Mouse (Mus musculus): ENCODE measurements around the gene Ddx24. TPM values are rescaled to one million over a fixed set of nuclear protein-coding genes. Genes with fewer than 3 reads are reported as not detected.

The Ddx24 gene
- polyA plus RNA-seq, 1 experiment, result 35.6 TPM

DNA sequence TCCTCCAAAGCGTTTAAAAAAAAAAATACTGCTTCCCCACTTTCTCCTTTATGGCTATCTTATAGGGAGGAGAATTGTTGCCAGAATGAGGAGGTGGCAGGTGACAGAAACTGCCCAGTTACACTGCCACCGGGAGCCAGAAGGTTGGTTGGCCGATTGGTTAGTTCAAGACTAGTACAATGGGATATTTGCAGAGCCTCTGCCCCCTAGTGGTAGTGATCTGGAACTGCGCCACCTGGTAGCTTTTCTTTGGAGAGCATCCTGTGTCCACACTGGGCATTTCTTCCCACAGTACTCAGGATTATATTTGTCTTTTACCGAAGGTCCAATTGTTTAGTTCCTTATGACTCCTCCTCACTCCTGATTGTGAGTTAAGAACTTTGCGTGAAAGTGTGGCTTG, 53.9 kb downstream of the Ddx24 start:
- TF ChIP-seq CTCF (IDR thresholded peaks at IDR 0.05; ENCODE audit: insufficient read depth, low read length), result peak; percentile 80
- TF ChIP-seq POLR2A (IDR thresholded peaks at IDR 0.05; ENCODE audit: borderline replicate concordance, extremely low read depth, low read depth, low read length), result no peak
- DNase-seq, result peak; percentile 49
- Histone ChIP-seq H3K4me3 (replicated peaks; ENCODE audit: extremely low read depth, low read depth, low read length) (no peak overlapping the region), H3K4me1 (ENCODE audit: control insufficient read depth, insufficient read depth, low read length) (no peaks in the 10 kb centered on the region)
- 22% methylated on average over 6 of the region's 6 CpGs for WGBS

DNA sequence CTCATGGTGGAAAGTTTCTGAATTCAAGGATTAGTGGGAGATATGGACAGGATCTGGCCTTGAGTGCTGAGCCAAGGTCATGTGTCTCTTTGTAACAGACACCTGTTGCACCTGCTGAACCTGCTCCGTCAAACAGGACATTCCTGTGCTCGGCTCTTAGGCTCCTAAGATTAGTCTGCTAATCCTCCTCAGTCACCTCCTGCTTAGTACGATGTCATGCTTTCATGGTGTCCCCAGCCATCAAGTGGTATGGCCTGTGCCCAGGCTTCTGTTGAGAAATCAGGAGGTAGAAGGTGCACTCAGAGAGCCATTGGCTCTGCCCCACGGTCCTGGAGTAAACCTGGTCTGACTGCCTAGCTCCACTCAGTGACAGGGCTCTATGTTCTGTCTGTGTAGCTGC, 54.8 kb downstream of the Ddx24 start:
- no peak for DNase-seq
- 67% methylated on average over 4 of the region's 4 CpGs for WGBS
- no peak for TF ChIP-seq POLR2A (IDR thresholded peaks at IDR 0.05; ENCODE audit: borderline replicate concordance, extremely low read depth, low read depth, low read length)
- TF ChIP-seq CTCF (IDR thresholded peaks at IDR 0.05; ENCODE audit: insufficient read depth, low read length), result no peak

DNA sequence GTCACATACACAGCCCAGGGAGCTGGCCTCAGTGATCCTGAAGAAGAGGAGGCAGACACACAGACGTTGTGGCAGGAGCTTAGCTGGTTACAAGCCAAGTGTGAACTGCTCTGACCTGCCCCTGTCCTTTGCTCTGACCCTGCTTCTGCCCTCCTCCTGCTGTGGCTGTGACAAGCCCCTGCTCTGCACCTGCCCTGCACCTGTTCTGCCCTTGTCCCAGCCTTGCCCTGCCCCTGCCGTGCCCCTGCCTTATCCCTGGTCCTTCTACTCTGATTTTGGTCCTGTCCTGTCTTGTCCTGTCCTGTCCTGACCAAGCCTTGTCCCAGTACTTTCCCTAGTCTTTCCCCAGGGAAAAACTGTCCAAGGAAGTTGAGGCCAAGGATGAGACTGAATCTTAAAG, 56.9 kb downstream of the Ddx24 start:
- no peak for DNase-seq
- Histone ChIP-seq H3K4me1 (ENCODE audit: control insufficient read depth, insufficient read depth, low read length) (no peaks in the 10 kb centered on the region), H3K4me3 (replicated peaks; ENCODE audit: extremely low read depth, low read depth, low read length) (no peak overlapping the region)
- TF ChIP-seq CTCF (IDR thresholded peaks at IDR 0.05; ENCODE audit: insufficient read depth, low read length) (no peak), POLR2A (IDR thresholded peaks at IDR 0.05; ENCODE audit: borderline replicate concordance, extremely low read depth, low read depth, low read length) (no peak)
- 58% methylated on average over 2 of the region's 2 CpGs for WGBS

More for the DNA sequence above, 54.8 kb downstream of the Ddx24 start:
- Histone ChIP-seq H3K4me1 (ENCODE audit: control insufficient read depth, insufficient read depth, low read length) (no peaks in the 10 kb centered on the region), H3K4me3 (replicated peaks; ENCODE audit: extremely low read depth, low read depth, low read length) (no peak overlapping the region)

DNA sequence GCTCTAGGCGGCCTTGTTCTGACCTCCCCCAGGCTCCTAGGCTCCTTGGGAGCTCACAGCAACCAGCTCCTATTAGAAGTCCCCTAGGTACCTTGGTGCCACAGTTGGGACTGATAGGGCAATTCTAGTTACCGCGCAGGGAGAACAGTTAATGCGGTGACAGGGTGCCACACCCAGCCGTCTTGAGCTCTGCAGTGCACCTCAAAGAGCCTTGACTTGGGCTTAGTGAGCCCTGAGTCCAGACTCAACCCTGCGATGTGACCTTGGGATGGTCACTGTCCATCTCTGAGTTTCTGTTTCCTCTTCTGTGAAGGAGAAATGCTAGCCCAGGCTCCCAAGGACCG, 57.3 kb downstream of the Ddx24 start:
- Histone ChIP-seq H3K4me1 (ENCODE audit: control insufficient read depth, insufficient read depth, low read length) (no peaks in the 10 kb centered on the region), H3K4me3 (replicated peaks; ENCODE audit: extremely low read depth, low read depth, low read length) (no peak overlapping the region)
- TF ChIP-seq CTCF (IDR thresholded peaks at IDR 0.05; ENCODE audit: insufficient read depth, low read length) (no peak), POLR2A (IDR thresholded peaks at IDR 0.05; ENCODE audit: borderline replicate concordance, extremely low read depth, low read depth, low read length) (no peak)
- 80% methylated on average over 7 of the region's 7 CpGs for WGBS
- no peak for DNase-seq

DNA sequence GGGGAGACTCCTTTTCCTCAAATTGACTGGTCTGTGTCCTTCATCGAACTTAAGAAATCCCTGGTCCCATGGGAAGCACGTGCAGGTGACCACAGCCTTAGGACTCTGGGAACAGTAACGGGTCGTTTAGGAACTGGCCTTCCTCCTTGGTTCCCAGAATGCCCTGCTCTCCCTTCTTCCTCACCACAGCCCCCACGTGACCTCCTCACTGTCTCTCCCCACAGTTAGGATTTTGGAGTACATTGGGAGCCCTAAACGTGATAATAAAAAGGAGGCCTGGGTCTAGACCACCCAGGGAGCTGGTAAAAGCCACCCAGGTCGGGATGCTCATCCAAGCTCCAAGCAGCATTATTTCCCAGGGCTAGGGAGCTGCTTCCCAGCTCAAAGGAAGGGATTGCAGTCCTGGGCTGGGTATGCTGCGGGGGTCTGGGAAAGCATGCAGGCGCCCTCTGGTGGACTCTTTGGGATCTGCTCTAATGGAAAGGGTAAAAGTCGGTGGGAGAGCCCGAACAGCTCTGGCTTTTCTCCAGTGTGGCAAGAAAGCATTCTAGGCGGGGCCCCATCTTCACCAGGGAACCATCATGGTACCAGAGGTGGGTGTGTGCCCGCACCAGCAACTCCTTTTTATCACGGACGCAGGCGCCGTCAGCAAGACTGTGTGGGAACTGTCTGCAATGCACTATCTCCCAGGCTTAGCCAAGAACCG, 57.9 kb downstream of the Ddx24 start:
- WGBS, result 17% methylated on average over 18 of the region's 18 CpGs
- peak; percentile 61 for DNase-seq

DNA sequence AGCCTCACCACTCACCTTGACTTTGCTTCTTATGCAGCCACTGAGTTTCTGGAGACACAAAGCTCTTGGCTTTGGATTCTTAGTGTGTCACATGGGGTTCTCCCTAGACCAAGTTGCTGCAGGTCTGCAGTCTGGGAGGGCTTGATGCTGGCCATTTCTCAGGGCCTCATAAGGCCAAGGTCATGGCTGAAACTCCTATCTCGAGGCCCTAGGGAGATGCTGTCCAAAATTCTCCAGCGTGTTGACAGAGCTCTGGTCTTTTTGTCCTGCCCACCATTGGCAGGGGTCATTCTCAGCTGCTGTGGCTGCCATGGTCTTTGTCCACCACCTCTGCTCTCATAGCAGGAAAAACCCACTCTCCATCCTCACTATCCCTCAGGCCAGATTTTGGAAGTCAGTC, 58.5 kb downstream of the Ddx24 start:
- no peak for TF ChIP-seq CTCF (IDR thresholded peaks at IDR 0.05; ENCODE audit: insufficient read depth, low read length)
- TF ChIP-seq POLR2A (IDR thresholded peaks at IDR 0.05; ENCODE audit: borderline replicate concordance, extremely low read depth, low read depth, low read length), result no peak
- Histone ChIP-seq H3K4me1 (ENCODE audit: control insufficient read depth, insufficient read depth, low read length) (no peaks in the 10 kb centered on the region), H3K4me3 (replicated peaks; ENCODE audit: extremely low read depth, low read depth, low read length) (no peak overlapping the region)
- DNase-seq, result no peak
- WGBS, result 71% methylated on average over 2 of the region's 2 CpGs

More for the DNA sequence above, 57.9 kb downstream of the Ddx24 start:
- TF ChIP-seq CTCF (IDR thresholded peaks at IDR 0.05; ENCODE audit: insufficient read depth, low read length), result peak; percentile 59
- no peak for TF ChIP-seq POLR2A (IDR thresholded peaks at IDR 0.05; ENCODE audit: borderline replicate concordance, extremely low read depth, low read depth, low read length)
- no peaks in the 10 kb centered on the region for H3K4me1 ChIP-seq (ENCODE audit: control insufficient read depth, insufficient read depth, low read length)
- no peak overlapping the region for H3K4me3 ChIP-seq (replicated peaks; ENCODE audit: extremely low read depth, low read depth, low read length)

DNA sequence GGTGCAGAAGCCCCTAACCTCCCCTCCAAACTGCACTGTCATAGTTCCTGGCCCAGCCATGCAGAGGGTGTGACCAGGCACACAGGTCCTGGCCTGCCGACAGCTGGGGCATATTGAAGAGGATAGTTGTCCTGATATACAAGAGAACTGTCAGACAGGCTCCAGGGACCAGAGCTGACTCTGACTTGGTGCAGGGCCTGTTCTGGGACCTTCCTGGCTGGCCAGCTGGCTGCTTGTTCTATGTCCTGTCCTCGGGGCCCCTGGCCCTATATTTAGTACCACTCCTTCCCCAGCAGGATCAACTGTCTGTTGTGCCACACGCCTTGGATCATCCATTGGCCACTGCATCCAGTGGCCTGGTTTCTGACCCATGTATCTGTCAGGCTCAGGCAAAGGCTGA, 63.3 kb downstream of the Ddx24 start:
- WGBS, result 63% methylated on average over 3 of the region's 3 CpGs
- DNase-seq, result no peak
- TF ChIP-seq CTCF (IDR thresholded peaks at IDR 0.05; ENCODE audit: insufficient read depth, low read length) (no peak), POLR2A (IDR thresholded peaks at IDR 0.05; ENCODE audit: borderline replicate concordance, extremely low read depth, low read depth, low read length) (no peak)

DNA sequence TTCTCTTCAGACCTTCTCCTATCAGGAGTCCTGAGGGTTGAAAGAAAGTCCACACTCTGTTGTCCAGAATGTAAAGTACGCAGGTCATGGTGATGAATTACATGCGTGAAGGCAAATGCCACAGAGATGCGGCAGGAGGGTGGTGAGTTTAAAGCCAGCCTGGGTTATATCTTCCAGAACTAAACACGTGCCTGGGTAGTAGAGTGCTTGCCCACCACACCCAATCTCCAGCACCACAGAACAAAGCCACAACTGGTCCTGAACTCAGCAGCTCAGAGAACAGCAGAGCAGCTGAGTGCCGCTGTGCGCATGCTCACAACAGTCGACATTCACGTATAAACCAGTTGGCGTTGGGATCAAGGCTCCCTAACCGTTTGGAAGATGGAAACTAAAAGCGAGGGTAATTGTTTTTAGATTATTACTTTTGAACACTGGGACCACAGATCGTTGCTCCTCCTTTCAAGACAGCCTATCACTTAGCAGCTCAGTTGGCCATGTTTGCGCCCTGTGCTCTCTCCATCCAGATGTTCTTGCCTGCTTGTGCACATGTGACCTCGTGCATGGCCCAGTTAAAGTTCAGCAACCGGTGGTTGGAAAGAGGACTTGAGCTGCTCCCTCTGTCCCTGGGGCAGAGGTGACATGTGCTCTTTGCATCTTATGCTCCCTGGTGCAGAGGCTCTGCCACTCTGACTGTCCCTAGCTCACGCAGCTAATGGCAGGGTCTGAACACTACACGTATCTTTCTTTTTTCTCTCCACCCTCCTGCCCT, 63.9 kb downstream of the Ddx24 start:
- Histone ChIP-seq H3K4me1 (ENCODE audit: control insufficient read depth, insufficient read depth, low read length) (no peaks in the 10 kb centered on the region), H3K4me3 (replicated peaks; ENCODE audit: extremely low read depth, low read depth, low read length) (no peak overlapping the region)
- WGBS, result 85% methylated on average over 17 of the region's 17 CpGs
- DNase-seq, result no peak
- TF ChIP-seq POLR2A (IDR thresholded peaks at IDR 0.05; ENCODE audit: borderline replicate concordance, extremely low read depth, low read depth, low read length), result no peak
- no peak for TF ChIP-seq CTCF (IDR thresholded peaks at IDR 0.05; ENCODE audit: insufficient read depth, low read length)

More for the DNA sequence above, 63.3 kb downstream of the Ddx24 start:
- no peak overlapping the region for H3K4me3 ChIP-seq (replicated peaks; ENCODE audit: extremely low read depth, low read depth, low read length)
- H3K4me1 ChIP-seq (ENCODE audit: control insufficient read depth, insufficient read depth, low read length), result no peaks in the 10 kb centered on the region

DNA sequence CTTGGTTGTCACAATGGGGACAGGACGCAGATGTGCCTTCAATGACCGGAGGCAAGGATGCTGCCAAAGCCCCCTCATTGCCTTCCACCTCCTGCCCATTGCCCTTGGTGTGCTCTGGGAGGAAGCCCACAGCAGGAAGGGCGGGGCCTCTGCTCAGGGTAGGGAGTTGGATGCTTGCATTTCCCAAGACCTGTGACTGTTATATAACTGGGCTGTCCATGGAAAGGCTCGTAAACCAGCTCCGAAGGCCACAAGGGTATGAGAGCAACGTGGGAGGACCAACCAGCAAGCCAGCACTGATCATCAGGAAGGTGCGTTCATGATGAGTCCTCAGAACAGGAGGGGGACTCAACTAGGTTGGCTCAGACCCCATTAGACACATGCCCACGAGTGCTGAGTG, 64.8 kb downstream of the Ddx24 start:
- H3K4me1 ChIP-seq (ENCODE audit: control insufficient read depth, insufficient read depth, low read length), result no peaks in the 10 kb centered on the region

More for the DNA sequence above, 64.8 kb downstream of the Ddx24 start:
- no peak overlapping the region for H3K4me3 ChIP-seq (replicated peaks; ENCODE audit: extremely low read depth, low read depth, low read length)
- 74% methylated on average over 8 of the region's 8 CpGs for WGBS
- DNase-seq, result no peak
- TF ChIP-seq POLR2A (IDR thresholded peaks at IDR 0.05; ENCODE audit: borderline replicate concordance, extremely low read depth, low read depth, low read length) (no peak), CTCF (IDR thresholded peaks at IDR 0.05; ENCODE audit: insufficient read depth, low read length) (no peak)
